Mouse (Mus musculus) liver, embryonic 11.5 days (tissue): ENCODE data around the gene Kif18a. TPM values are rescaled to one million over a fixed set of nuclear protein-coding genes. Genes with fewer than 3 reads are reported as not detected.
A peak's percentile ranks its signal among the peaks of the same experiment; 100 is the strongest.

Experiments used
- ATAC-seq: fragments of 200-750 bp; cut with Nextera tagmentation; replicated peaks from 2 replicates; pipeline ENCODE4 v1.8.0; 2017; ENCODE audit warnings: moderate number of reproducible peaks, mild to moderate bottlenecking, moderate TSS enrichment, moderate library complexity; ENCODE audit not compliant: low FRiP score
- DNase-seq: peaks from one replicate; pipeline ENCODE4 v3.0.0-alpha.2; 2017; ENCODE audit warnings: low spot score
- H3K27ac ChIP-seq: fragments of 300-500 bp; sonication (generic); 2 replicates; pipeline ENCODE4 v1.5.1; 2014; ENCODE audit warnings: mild to moderate bottlenecking, low read depth, low read length, control low read depth
- H3K27me3 ChIP-seq: fragments of 300-500 bp; sonication (generic); replicated peaks from 2 replicates; pipeline ENCODE4 v1.6.1; 2014; ENCODE audit warnings: low read length, mixed read lengths; ENCODE audit not compliant: control insufficient read depth, insufficient read depth
- H3K36me3 ChIP-seq: fragments of 300-500 bp; sonication (generic); 2 replicates; pipeline ENCODE4 v1.6.1; 2014; ENCODE audit warnings: mild to moderate bottlenecking, low read length, moderate library complexity, mixed read lengths; ENCODE audit not compliant: control insufficient read depth, insufficient read depth
- H3K4me1 ChIP-seq: fragments of 300-500 bp; sonication (generic); replicated peaks from 2 replicates; pipeline ENCODE4 v1.6.1; 2014; ENCODE audit warnings: low read length, mixed read lengths; ENCODE audit not compliant: control insufficient read depth, insufficient read depth
- H3K4me2 ChIP-seq: fragments of 300-500 bp; sonication (generic); 2 replicates; pipeline ENCODE4 v1.6.1; 2014; ENCODE audit warnings: mild to moderate bottlenecking, control low read depth, moderate library complexity
- H3K4me3 ChIP-seq: fragments of 300-500 bp; sonication (generic); 2 replicates; pipeline ENCODE4 v1.5.1; 2014; ENCODE audit warnings: low read depth, low read length, control low read depth
- H3K9ac ChIP-seq: fragments of 300-500 bp; sonication (generic); 2 replicates; pipeline ENCODE4 v1.6.1; 2014; ENCODE audit warnings: low read depth, low read length, control low read depth
- H3K9me3 ChIP-seq: fragments of 300-500 bp; sonication (generic); 2 replicates; pipeline ENCODE4 v1.6.1; 2016; ENCODE audit warnings: low read length, inconsistent platforms, mixed read lengths; ENCODE audit not compliant: control insufficient read depth
- WGBS: fragments of 180-500 bp; shearing (Covaris S2); extraction: QIAGEN DNeasy Blood & Tissue Kit; methylation state at CpG from one replicate; pipeline ENCODE4 v1.1.7; 2014; 5-methylcytosine and 5-hydroxymethylcytosine counted together
- polyA plus RNA-seq: library from polyadenylated mRNA; unstranded; fragments of >200 nt; fragmentation: Nextera tagmentation; extraction: Ambion mirVana; gene quantifications from 2 replicates; pipeline ENCODE4 v1.2.1, GENCODE M21; 2014

Gene Kif18a
- polyA plus RNA-seq, 1 experiment from 2014 or later, result 26.4 TPM

GRCm38 (mm10) chr2:109281341-109281690 lies 778 bp downstream of the Kif18a start:
- no peak for ATAC-seq
- no peak for DNase-seq
- Histone ChIP-seq H3K4me1 (peaks cover 10% of the 10 kb centered on the region), H3K4me2 (peak overlapping the region; percentile 83), H3K9me3 (no peaks in the 10 kb centered on the region), H3K36me3 (no peaks in the 10 kb centered on the region), H3K9ac (peak overlapping the region; percentile 90), H3K4me3 (peak overlapping the region; percentile 87), H3K27me3 (no peaks in the 10 kb centered on the region), H3K27ac (no peak overlapping the region; the same call in 1 of the 2 replicates)
- 0% methylated on average over 1 of the region's 1 CpGs for WGBS

DNA sequence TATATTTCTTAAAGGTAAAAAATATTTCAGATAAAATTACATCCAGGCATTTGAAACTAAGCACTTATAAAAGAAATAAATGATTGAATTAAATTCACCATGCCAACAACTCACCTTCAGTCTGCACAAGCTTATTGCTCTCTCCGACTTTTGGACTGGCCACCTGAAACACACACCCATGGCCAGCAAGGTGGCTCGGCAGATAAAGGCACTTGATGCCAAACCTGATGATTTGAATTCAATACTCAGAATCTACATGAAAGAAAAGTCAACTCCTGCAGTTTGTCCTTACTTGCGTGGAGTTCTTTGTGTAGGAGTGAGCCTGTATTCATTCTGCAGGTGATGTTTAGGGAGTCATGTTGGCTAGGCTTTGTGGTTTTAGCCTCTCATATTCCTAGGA lies 3.6 kb downstream of the Kif18a start:
- 0 out of 2 replicates have a peak, but pooled peaks cover 2% of the 10 kb centered on the region for H3K36me3 ChIP-seq
- no peak overlapping the region for H3K4me3 ChIP-seq
- peak overlapping the region; percentile 15 for H3K4me2 ChIP-seq
- DNase-seq (no peak), ATAC-seq (no peak)
- no peaks in the 10 kb centered on the region for H3K9me3 ChIP-seq
- H3K27me3 ChIP-seq, result no peaks in the 10 kb centered on the region
- H3K9ac ChIP-seq, result no peak overlapping the region
- peaks cover 10% of the 10 kb centered on the region for H3K4me1 ChIP-seq
- WGBS, result 78% methylated on average over 3 of the region's 3 CpGs
- no peak overlapping the region for H3K27ac ChIP-seq

DNA sequence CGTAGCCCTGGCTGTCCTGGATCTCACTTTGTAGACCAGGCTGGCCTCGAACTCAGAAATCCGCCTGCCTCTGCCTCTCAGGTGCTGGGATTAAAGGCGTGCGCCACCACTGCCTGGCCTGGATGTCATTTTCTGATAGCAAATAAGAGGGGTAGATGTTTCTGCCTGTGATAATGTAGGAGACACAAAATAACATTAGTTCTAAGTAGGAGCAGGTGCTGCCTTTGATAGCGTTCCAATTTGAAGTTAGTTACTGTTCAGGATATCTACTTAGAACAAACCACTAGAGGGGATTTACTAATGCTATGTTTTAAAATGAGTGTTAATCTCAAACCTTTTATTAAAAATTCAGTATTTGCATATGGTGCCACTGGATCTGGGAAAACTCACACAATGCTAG lies 8.8 kb downstream of the Kif18a start:
- WGBS, result 83% methylated on average over 6 of the region's 6 CpGs
- H3K4me2 ChIP-seq, result no peak overlapping the region
- H3K9ac ChIP-seq, result no peak overlapping the region
- H3K27me3 ChIP-seq, result no peaks in the 10 kb centered on the region
- H3K9me3 ChIP-seq, result no peaks in the 10 kb centered on the region
- no peak for ATAC-seq
- no peak overlapping the region for H3K4me3 ChIP-seq
- peaks cover 10% of the 10 kb centered on the region; the same call in 1 of the 2 replicates for H3K36me3 ChIP-seq
- no peak overlapping the region for H3K27ac ChIP-seq
- no peak for DNase-seq
- H3K4me1 ChIP-seq, result 0 out of 2 replicates have a peak, but pooled peaks cover 1% of the 10 kb centered on the region

DNA sequence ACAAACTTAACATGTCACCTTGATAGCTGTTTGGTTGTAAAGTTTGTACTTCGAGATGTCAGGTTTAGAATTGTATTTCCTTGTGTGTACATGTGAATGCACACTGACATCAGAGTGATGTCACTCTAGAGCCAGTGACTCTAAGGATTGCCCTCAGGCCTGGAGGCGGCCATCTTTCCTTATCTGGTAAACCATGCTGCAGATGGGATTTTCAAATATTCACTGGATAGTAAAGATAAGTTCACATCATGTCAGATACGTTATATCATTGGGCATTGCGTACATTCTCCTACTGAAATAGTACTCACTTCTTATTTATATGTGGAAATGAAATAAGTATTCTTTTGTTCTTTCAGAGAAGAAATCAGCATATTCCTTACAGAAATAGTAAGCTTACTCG lies 15.7 kb downstream of the Kif18a start:
- no peak overlapping the region for H3K9ac ChIP-seq
- ATAC-seq, result peak; percentile 87
- no peak overlapping the region for H3K4me2 ChIP-seq
- H3K4me3 ChIP-seq, result no peak overlapping the region
- H3K4me1 ChIP-seq, result no peaks in the 10 kb centered on the region
- no peak overlapping the region for H3K27ac ChIP-seq
- H3K36me3 ChIP-seq, result peaks cover 8% of the 10 kb centered on the region; the same call in 1 of the 2 replicates
- no peaks in the 10 kb centered on the region for H3K27me3 ChIP-seq
- no peak for DNase-seq
- WGBS, result 71% methylated on average over 5 of the region's 5 CpGs
- no peaks in the 10 kb centered on the region for H3K9me3 ChIP-seq

DNA sequence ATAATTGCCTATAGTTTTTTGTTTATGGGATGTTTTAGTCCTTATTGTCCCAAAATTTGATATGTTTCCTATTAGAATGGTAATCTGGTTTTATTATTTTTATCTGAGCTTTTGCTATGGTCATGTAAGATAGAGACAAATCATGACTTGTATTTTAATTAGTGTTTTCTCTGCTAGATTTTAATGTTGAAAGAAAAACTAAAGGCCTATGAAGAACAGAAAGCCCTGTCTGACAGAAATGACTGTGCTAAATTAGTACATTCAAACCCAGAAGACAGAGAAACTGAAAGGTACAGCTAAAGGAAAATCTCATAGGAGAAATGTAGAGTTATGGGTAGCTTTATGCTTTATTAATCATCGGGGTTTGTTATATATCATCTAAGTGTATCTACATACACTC lies 17.6 kb downstream of the Kif18a start:
- ATAC-seq (no peak), DNase-seq (no peak)
- Histone ChIP-seq H3K27ac (no peak overlapping the region), H3K9ac (no peak overlapping the region), H3K27me3 (no peaks in the 10 kb centered on the region), H3K36me3 (peaks cover under 1% of the 10 kb centered on the region; the same call in 1 of the 2 replicates), H3K4me2 (no peak overlapping the region), H3K4me3 (no peak overlapping the region), H3K4me1 (no peaks in the 10 kb centered on the region), H3K9me3 (no peaks in the 10 kb centered on the region)
- WGBS, result 97% methylated on average over 1 of the region's 1 CpGs

DNA sequence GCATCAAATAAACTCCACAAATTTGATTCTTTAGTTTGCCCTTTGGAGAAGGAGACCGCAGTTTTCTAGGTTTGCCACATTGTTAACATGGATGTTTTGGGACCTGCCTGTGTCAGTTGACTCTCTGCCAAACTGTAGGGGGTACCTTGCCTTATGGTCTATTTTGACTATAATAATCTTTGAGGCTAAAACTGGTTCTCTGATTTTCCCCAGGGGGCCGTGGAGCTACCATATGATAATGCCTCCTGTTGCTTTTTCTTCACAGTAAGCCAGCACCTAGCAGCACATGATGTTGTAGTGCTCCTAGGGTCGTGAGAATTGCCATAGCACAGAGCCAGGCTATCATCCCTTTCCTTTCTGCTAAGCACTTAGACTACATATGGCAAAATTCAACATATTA lies 21.7 kb downstream of the Kif18a start:
- ATAC-seq (no peak), DNase-seq (no peak)
- no peaks in the 10 kb centered on the region for H3K9me3 ChIP-seq
- no peaks in the 10 kb centered on the region for H3K27me3 ChIP-seq
- H3K27ac ChIP-seq, result no peak overlapping the region
- peaks cover 2% of the 10 kb centered on the region; the same call in 1 of the 2 replicates for H3K36me3 ChIP-seq
- WGBS, result 96% methylated on average over 3 of the region's 3 CpGs
- H3K4me2 ChIP-seq, result no peak overlapping the region
- H3K9ac ChIP-seq, result no peak overlapping the region
- no peaks in the 10 kb centered on the region for H3K4me1 ChIP-seq
- no peak overlapping the region for H3K4me3 ChIP-seq

- H3K4me1 ChIP-seq, result no peaks in the 10 kb centered on the region
- H3K27me3 ChIP-seq, result no peaks in the 10 kb centered on the region
- no peak overlapping the region for H3K4me3 ChIP-seq
- H3K9me3 ChIP-seq, result no peaks in the 10 kb centered on the region
- no peak overlapping the region for H3K9ac ChIP-seq
- DNase-seq (no peak), ATAC-seq (no peak)
- peaks cover 2% of the 10 kb centered on the region; the same call in 1 of the 2 replicates for H3K36me3 ChIP-seq
- H3K4me2 ChIP-seq, result no peak overlapping the region
- no peak overlapping the region for H3K27ac ChIP-seq
Observed at GRCm38 (mm10) chr2:109303638-109304037, 23.1 kb downstream of the Kif18a start.

DNA sequence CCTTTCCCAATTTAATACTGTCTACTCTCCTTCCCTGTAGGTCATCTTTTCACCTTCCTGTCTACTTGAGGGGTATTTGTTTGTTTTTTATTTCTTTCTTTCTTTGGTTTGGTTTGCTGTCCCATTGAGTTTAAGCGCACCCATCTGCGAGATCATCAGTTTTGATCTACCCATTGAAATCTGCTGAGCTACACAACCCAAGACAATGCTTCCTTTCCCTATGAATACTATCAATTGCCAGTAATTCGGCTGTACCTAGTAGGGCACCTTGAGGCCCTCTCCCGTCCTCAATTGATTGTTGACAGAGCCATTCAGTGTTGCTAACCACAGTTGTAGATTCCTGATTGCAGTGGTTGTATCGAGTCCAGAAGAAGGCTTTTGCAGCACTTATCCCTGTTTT lies 30.8 kb downstream of the Kif18a start:
- no peak overlapping the region for H3K27ac ChIP-seq
- no peak for ATAC-seq
- 89% methylated on average over 5 of the region's 5 CpGs for WGBS
- H3K4me1 ChIP-seq, result no peaks in the 10 kb centered on the region
- H3K4me2 ChIP-seq, result no peak overlapping the region
- no peak overlapping the region for H3K9ac ChIP-seq
- peaks cover 11% of the 10 kb centered on the region for H3K36me3 ChIP-seq
- no peak overlapping the region for H3K4me3 ChIP-seq
- H3K9me3 ChIP-seq, result no peaks in the 10 kb centered on the region
- H3K27me3 ChIP-seq, result no peaks in the 10 kb centered on the region
- no peak for DNase-seq

- ATAC-seq (no peak), DNase-seq (no peak)
- Histone ChIP-seq H3K9ac (no peak overlapping the region), H3K36me3 (peaks cover 3% of the 10 kb centered on the region; the same call in 1 of the 2 replicates), H3K4me3 (no peak overlapping the region), H3K4me2 (no peak overlapping the region), H3K9me3 (no peaks in the 10 kb centered on the region), H3K4me1 (no peaks in the 10 kb centered on the region), H3K27me3 (no peaks in the 10 kb centered on the region), H3K27ac (no peak overlapping the region)
- WGBS, result 93% methylated on average over 1 of the region's 1 CpGs
Observed at GRCm38 (mm10) chr2:109331807-109332206, 51.3 kb downstream of the Kif18a start.
